Mouse (Mus musculus) central nervous system, embryonic 14 days (tissue): ENCODE results near the gene Fam53b. TPM values are rescaled to one million over a fixed set of nuclear protein-coding genes. Genes with fewer than 3 reads are reported as not detected.

Experiments
- polyA plus RNA-seq: library from polyadenylated mRNA; depleted of rRNA; stranded (reverse); fragments of >200 nt; gene quantifications from 2 replicates; pipeline ENCODE4 v1.2.3, GENCODE M21; 2012; rRNA removed

Gene Fam53b
- polyA plus RNA-seq = 14.1 and 15.1 TPM in 2 replicates

DNA sequence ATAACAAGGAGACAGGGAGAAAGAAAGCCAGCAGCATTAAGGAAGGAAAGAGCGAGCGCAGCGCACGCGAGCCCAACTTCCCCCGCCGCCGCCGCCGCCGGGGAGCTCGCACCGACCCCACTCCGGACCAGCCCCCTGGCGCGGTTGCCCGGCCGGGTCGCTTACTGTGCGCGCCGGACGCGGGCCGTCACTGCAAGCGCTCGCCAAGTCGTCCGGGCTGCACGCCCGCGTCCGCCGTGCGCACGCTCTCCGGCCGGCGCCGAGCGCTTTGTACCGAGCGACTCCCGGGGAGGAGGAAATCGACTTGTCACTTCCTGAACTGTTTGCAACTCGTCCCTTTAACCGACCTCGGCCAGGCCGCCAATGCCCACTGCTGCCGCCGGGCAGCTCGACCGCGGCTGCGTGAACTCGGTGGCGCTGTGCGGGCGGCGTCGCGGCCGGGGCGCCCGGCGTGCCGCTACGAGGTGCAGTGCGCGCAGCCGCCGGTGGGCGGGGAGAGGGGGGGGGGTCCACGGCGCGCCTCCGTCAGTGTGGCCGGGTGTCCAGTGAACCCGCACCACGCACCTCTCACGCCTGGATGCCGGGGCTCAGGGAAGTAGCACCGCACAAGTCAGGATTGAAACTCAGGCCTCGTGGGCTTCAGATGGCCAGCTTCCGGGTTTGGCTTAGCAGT, at the start of gene Fam53b:
Gene Fam53b (minus strand): TSS at position 471 of the 673 bp plus-strand sequence.

DNA sequence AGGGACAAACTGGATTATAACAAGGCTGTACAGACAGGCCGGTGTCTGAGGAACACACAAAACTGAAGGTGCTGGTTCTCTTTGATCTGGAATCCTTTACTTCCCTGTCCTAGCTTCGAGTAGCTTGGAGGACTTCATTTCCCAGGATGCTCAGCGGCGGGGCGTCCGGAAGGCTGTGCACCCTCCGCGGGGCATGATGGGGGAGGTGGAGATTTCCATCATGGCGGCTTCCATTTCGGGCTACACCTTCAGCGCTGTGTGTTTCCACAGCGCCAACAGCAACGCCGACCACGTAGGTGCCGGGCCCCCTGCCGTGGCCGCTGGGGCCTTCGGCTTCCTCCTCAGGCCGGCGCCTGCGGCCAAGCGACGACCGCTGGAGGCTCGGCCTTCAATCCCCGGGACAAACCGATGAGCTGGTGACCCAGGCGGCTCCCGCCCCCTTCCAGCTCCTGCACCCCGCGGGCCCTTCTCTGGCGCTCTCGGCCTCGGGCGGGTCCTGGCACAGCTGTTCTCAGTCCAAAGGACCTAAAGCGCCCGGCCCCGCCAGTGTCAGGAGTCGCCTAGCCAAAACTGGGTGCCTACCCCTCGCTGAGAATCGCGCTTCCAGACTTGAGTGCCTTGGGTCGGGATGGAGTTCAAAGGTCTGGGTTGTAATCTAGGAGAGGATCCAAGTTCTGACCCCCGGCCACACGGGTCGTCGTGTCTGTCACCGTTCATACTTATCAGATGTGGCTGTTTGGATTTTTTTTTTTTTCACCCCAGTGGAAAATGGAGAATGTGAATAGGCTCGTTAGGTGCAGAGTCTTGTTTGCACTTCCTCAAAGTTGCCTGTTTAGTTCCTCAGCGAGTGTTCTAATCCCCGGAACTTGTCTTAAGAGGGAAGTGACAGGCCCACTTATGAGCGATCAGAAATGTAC, 45.6 kb upstream of the Fam53b start, which contains the start of gene Abraxas2:
Gene Abraxas2 (plus strand): TSS at position 184 of the 917 bp plus-strand sequence.

DNA sequence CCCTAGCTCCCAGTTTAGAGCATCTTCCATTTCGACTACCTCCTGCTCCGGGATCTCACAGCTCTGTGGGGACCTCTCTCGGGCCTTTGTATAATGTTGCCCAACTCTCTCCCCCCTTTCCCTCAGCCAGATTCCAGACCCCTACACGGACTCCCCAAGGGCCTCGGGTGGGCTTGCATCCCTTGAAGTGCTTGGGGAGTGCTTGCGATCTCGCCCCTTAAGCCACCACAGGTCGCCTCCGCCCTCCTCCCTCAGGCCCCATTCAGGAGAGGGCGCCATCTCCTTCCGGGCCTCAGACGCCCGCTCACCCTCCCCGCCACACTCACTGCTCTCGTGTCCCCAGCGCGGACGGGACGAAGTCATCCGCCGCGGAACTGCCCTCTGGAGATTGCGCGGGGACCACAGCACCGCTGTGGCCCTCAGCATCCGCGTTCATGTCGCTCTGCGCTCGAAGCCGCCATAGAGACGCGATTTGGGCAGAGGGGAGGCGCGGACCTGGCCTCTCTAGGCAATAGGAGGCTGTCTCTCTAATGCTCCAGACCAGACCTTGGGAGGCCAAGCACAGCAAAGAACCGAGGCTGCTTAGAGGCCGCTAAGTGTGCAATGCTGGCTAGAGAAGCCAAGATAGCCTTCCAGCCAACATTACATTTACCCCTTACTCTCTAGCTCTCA, 38.6 kb upstream of the Fam53b start, which contains the start of gene Eef1akmt2:
Gene Eef1akmt2 (minus strand): TSS at position 501 of the 672 bp plus-strand sequence.

Other genes with a start within 250 kb of the Fam53b start
- 76.1 and 90.2 TPM in 2 replicates for gene Oat, start 237.5 kb downstream of the Fam53b start, polyA plus RNA-seq
- gene Nkx1-2, start 214.2 kb downstream of the Fam53b start, polyA plus RNA-seq = 0.32 and 0.55 TPM in 2 replicates
- gene Lhpp, start 203.2 kb downstream of the Fam53b start, polyA plus RNA-seq = 26.1 and 28.6 TPM in 2 replicates
- gene Eef1akmt2, start 38.8 kb upstream of the Fam53b start, polyA plus RNA-seq = 63.1 and 76.9 TPM in 2 replicates
- 27.1 and 28.0 TPM in 2 replicates for gene Abraxas2, start 45.3 kb upstream of the Fam53b start, polyA plus RNA-seq
- 28.4 and 28.7 TPM in 2 replicates for gene Zranb1, start 117.3 kb upstream of the Fam53b start, polyA plus RNA-seq